Mouse (Mus musculus) c-Kit-positive CD71-negative TER-119-negative erythroid progenitor cells, embryonic 14.5 days (primary cell): ENCODE data around the gene Sipa1l1.
"Not testable (repeated sequence)": the region's sequence is repeated elsewhere in the genome, so short reads cannot be mapped to it uniquely, and the experiment has no call there.

Experiments
- DNase-seq: peaks from one replicate; pipeline ENCODE4 v3.0.0-alpha.2; 2013; ENCODE audit warnings: low read depth

The Sipa1l1 gene

GRCm38 (mm10) chr12:82175709-82176108 is 6.6 kb downstream of the Sipa1l1 start:
- DNase-seq, result no peak

GRCm38 (mm10) chr12:82178636-82179035 is 9.5 kb downstream of the Sipa1l1 start:
- DNase-seq, result no peak

- DNase-seq, result no peak
Observed at GRCm38 (mm10) chr12:82179626-82180025, 10.5 kb downstream of the Sipa1l1 start.

DNA sequence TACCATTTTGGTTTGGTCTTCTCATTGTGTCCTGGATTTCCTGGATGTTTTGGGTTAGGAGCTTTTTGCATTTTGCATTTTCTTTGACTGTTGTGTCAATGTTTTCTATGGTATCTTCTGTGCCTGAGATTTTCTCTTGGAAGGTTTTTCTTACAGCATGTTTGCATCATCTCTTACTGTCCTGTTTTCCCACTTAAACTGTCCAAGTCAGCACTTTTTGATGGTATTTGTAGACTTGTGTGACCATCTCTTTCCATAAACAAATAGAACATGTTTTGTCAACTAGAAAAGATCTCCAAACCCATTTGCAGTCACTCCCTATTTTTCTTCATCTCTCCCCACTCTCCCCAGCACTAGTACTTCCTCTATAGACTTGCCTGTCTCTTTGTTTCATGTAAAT is 17.0 kb downstream of the Sipa1l1 start:
- not testable (repeated sequence) for DNase-seq

- DNase-seq, result no peak
Observed at GRCm38 (mm10) chr12:82186740-82187139, 17.6 kb downstream of the Sipa1l1 start.

- no peak for DNase-seq
Observed at GRCm38 (mm10) chr12:82187178-82187839, 18.2 kb downstream of the Sipa1l1 start.

DNA sequence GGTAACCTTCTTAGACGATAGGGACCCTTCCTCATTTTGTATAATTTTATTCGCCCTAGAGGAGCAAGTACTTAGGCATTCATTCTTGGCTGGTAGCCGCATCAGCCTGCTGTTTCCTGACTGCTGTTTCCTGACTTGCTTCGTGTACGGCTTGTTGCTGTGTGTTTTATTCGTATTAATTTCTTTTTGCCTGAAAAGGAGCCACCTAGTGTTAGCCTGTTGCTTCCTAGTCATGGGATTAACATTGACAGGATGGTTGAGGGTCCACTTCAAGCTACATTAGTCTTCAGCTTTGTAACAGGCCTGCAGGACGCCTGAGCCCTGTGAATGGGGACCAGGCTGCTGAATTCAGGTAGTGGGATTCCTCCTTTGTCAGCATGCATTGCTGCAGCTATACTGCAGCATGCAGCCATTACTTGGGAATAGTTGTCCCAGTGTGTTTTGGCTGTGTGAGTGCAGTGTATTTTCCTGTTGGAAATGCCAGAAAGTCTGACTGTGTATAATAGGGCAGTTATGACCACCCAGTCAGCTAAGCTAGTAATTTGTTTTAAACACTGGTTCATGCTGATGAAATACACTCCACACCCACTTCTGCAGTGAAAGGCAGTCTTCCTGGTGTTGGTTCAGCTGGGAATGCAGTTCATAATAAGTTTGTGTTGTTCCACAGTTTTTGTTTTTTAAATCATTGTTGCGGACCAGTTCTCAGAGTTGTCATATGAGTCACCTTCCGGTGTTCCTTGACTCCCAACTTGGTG is 19.4 kb downstream of the Sipa1l1 start:
- DNase-seq, result no peak

- DNase-seq, result no peak
Observed at GRCm38 (mm10) chr12:82189076-82189675, 20.1 kb downstream of the Sipa1l1 start.

DNA sequence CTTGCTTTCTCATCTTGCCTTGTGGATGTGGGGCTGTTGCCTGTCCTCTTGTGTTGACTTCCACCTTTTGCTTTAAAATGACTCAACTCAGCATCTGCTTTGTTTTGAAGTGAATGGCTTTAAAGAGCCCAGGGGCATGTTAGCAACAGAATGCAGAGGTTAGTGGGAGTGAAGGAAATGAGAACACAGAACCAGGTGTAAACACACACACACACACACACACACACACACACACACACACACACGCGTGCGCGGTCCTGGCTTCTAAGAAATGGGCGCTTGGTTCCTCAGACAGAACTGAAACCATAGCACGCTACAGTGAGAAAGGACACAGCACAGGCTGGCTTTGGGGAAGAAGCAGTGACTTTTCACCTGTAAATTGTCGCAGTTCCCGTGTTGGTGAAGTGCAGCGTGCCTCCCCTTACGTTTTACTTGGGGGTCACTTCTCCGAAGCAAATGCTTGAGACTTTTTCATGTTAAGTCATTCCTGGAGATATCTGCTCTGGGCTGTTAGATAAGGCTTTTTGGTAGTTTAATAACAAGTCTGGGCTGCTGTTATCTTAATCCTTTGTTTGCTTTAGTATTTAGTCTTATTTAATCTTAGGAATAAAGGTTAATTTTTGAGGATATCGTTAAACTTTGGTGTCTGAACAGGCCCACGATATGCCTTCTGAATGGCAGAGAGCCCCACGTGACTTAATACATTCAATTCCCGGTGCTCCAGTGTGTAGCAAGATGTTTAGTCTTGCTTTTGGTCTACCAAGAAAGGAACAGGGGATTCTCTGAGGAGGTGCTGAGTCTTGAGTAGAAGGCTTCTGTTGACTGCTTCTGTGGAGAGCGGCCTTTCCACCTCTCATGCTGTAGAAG is 20.8 kb downstream of the Sipa1l1 start:
- DNase-seq, result no peak

DNA sequence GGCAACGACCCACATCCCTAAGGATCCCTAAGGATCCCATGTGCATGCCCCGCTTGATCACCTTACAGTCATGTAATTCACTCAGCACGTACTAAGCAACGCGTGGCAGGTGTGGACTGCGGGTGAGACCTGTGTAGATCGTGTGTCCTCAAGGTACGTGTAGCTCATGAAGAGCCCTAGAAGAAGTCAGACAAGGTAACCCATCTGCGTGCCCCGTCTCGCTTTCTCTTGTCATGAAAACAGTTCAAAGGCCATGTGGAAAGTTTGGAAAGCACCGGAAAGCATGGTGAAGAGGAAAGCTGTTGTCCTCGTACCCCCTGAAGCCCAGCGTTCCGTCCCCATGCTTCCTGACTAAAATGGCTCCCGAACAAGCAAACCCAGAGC is 21.5 kb downstream of the Sipa1l1 start:
- no peak for DNase-seq

GRCm38 (mm10) chr12:82191686-82192085 is 22.6 kb downstream of the Sipa1l1 start:
- DNase-seq, result no peak

DNA sequence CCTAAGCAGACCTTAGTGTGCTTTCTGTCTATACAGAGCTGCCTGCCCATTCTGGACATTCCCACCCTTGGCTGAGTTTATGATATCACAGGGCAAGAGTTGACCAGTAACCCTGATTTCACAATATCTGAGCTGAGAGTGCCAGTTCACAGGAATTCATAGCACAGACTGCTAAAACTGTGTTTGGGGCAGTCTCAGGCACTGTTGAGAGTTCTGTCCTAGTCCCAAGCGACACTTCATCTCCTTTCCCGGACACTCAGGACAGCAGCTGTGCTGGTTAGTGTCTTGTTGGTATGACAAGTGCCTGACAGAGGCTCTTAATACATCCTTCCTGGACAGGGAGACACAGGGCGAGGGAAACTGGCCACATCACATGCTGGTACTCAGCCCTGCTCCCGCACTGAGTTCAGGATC is 23.5 kb downstream of the Sipa1l1 start:
- no peak for DNase-seq

- no peak for DNase-seq
Observed at GRCm38 (mm10) chr12:82193476-82193875, 24.4 kb downstream of the Sipa1l1 start.

DNA sequence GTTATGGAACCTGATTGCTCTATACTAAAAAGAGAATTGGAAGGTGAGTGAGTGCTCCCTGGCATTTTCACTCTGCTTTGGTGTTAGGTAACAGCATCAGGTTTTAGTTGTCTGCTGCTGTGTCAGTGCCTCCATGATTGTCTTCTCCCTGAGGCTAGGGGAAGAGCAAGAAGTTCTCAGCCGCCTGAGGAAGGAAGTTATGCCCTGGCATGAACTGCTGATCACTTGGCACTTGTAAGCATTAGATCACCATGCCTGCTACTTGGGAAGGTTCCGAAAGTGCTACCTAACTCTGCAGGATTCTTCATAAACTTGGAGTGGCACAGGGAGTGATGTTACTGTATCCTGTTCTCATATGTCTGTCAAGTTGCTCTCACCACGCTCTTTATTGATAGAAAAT is 25.8 kb downstream of the Sipa1l1 start:
- no peak for DNase-seq

DNA sequence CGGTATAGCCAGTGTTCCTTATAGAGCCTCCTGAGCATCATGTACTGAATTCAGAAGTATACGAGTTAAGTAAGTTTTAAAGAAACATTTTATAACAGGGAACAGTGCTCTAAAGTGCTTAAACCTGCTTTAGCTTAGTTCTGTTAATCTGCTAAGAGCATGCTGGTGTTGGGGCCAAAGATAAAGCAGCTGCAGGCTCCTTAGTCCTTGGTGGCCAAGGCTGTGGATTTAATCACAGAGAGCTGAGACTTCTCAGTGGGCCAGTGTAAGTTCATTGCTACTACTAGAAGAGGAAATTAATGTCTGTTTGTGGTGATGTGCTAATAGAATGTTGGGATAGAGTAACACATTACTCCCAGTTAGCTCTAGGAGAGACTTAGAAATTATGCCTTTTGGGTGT is 27.1 kb downstream of the Sipa1l1 start:
- no peak for DNase-seq

GRCm38 (mm10) chr12:82196615-82197146 is 27.6 kb downstream of the Sipa1l1 start:
- DNase-seq, result no peak

GRCm38 (mm10) chr12:82197207-82197606 is 28.1 kb downstream of the Sipa1l1 start:
- no peak for DNase-seq

DNA sequence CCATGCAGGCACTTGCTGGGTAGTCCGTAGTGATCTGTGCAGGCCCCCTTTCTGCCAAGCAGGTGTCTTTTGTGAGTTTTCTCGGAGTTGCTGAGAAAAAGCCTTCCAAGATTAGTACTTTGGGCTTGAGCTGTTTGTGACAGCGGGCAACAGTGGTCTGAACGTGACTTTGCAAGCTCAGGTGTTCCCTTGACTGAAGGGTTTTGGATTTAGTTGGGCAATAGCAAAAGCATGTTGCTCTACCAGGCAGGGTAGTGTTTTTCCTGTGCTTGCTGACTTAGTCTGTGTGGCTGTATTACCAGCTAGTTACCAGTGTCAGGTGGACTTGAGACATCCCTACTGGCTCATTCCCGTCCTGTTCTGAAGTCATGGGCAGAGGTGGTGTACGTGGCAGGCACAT is 30.2 kb downstream of the Sipa1l1 start:
- DNase-seq, result no peak

- no peak for DNase-seq
Observed at GRCm38 (mm10) chr12:82204106-82204505, 35.0 kb downstream of the Sipa1l1 start.

GRCm38 (mm10) chr12:82206857-82207647 is 37.9 kb downstream of the Sipa1l1 start:
- no peak for DNase-seq

GRCm38 (mm10) chr12:82208046-82208445 is 38.9 kb downstream of the Sipa1l1 start:
- DNase-seq, result no peak
